Mouse (Mus musculus) forebrain, postnatal 0 days (tissue): ENCODE measurements at regions not wholly inside any gene's neighbourhood (a gene's known extent, or its start where the extent isn't known, plus 50 kb on each side); places are given as distances from the start of the nearest gene placed in this dataset.

ENCODE experiments used
- ATAC-seq: fragments of 200-750 bp; cut with Nextera tagmentation; 2 replicates; pipeline ENCODE4 v1.8.0; 2017; ENCODE audit warnings: mild to moderate bottlenecking, moderate library complexity
- DNase-seq: peaks from one replicate; pipeline ENCODE4 v3.0.0-alpha.2; 2015
- H3K27ac ChIP-seq: fragments of 300-500 bp; sonication (generic); 2 replicates; pipeline ENCODE4 v1.5.1; 2014; ENCODE audit warnings: low read depth, mild to moderate bottlenecking, antibody characterized with exemption, low read length, moderate library complexity, mixed read lengths
- H3K27me3 ChIP-seq: fragments of 300-500 bp; sonication (generic); 2 replicates; pipeline ENCODE4 v1.6.1; 2014; ENCODE audit warnings: mild to moderate bottlenecking, low read length, mixed read lengths; ENCODE audit not compliant: insufficient read depth
- H3K36me3 ChIP-seq: fragments of 300-500 bp; sonication (generic); 2 replicates; pipeline ENCODE4 v1.6.1; 2014; ENCODE audit warnings: mild to moderate bottlenecking, moderate library complexity; ENCODE audit not compliant: insufficient read depth
- H3K4me1 ChIP-seq: fragments of 300-500 bp; sonication (generic); 2 replicates; pipeline ENCODE4 v1.6.1; 2014; ENCODE audit warnings: antibody characterized with exemption; ENCODE audit not compliant: insufficient read depth
- H3K4me2 ChIP-seq: fragments of 300-500 bp; sonication (generic); 2 replicates; pipeline ENCODE4 v1.6.1; 2014; ENCODE audit warnings: low read depth, mild to moderate bottlenecking, moderate library complexity
- H3K4me3 ChIP-seq: fragments of 300-500 bp; sonication (generic); 2 replicates; pipeline ENCODE4 v1.5.1; 2014; ENCODE audit warnings: low read depth, low read length, mixed read lengths
- H3K9ac ChIP-seq: fragments of 300-500 bp; sonication (generic); 2 replicates; pipeline ENCODE4 v1.6.1; 2014; ENCODE audit warnings: mild to moderate bottlenecking
- H3K9me3 ChIP-seq: fragments of 300-500 bp; sonication (generic); 2 replicates; pipeline ENCODE4 v1.6.1; 2016; ENCODE audit warnings: low read length
- CTCF ChIP-seq: sonication (generic); IDR thresholded peaks from 2 replicates; pipeline ENCODE4 v1.5.1; 2016; ENCODE audit warnings: antibody characterized with exemption, control low read depth, low read depth
- WGBS: fragments of 180-500 bp; shearing (Covaris S2); extraction: QIAGEN DNeasy Blood & Tissue Kit; methylation state at CpG from one replicate; pipeline ENCODE4 v1.1.7; 2014; 5-methylcytosine and 5-hydroxymethylcytosine counted together

- Histone ChIP-seq H3K4me1 (no peaks in the 10 kb centered on the region), H3K27me3 (no peaks in the 10 kb centered on the region), H3K27ac (no peak overlapping the region), H3K9ac (no peak overlapping the region), H3K4me3 (no peak overlapping the region), H3K9me3 (no peaks in the 10 kb centered on the region), H3K36me3 (no peaks in the 10 kb centered on the region), H3K4me2 (no peak overlapping the region)
- no peak for ATAC-seq
- DNase-seq = no peak
- no peak for TF ChIP-seq CTCF
- WGBS = 100% methylated on average over 1 of the region's 1 CpGs
These were observed 221.5 kb downstream of the Epha7 start for GRCm38 (mm10) chr4:29034406-29034805.

DNA sequence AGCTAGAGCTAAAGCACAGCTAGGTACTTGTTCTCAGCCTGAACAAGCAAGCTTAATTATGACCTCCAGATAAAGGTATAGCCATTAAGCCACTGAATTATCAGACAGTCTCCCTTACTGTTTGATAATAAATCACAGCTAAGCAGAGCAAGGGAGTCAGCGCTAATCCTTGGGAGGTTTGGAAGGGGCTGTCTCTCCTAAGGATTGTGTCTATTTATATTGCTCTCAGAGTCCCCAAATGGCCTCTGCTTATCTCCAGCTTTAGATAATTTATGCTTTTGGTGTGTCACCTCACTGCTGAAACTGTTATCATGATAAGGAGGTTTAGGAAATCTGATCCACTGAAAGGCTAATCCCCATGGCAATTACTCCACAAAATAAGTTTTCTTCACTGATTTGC lies 227.1 kb downstream of the Epha7 start:
- Histone ChIP-seq H3K4me1 (no peaks in the 10 kb centered on the region), H3K4me3 (no peak overlapping the region), H3K36me3 (no peaks in the 10 kb centered on the region), H3K9ac (no peak overlapping the region), H3K9me3 (no peaks in the 10 kb centered on the region), H3K27ac (no peak overlapping the region), H3K4me2 (no peak overlapping the region), H3K27me3 (no peaks in the 10 kb centered on the region)
- WGBS = 61% methylated on average over 1 of the region's 1 CpGs
- TF ChIP-seq CTCF = no peak
- ATAC-seq (no peak), DNase-seq (no peak)

- Histone ChIP-seq H3K36me3 (no peaks in the 10 kb centered on the region), H3K9me3 (no peaks in the 10 kb centered on the region), H3K4me2 (no peak overlapping the region), H3K4me1 (no peaks in the 10 kb centered on the region; the same call in 1 of the 2 replicates), H3K27ac (no peak overlapping the region), H3K27me3 (no peaks in the 10 kb centered on the region), H3K9ac (no peak overlapping the region), H3K4me3 (no peak overlapping the region)
- DNase-seq = no peak
- TF ChIP-seq CTCF = no peak
- ATAC-seq = no peak
- 32% methylated on average over 12 of the region's 12 CpGs for WGBS
These were observed 256.0 kb downstream of the Epha7 start for GRCm38 (mm10) chr4:29068678-29069621.

GRCm38 (mm10) chr4:29074204-29074603 lies 261.3 kb downstream of the Epha7 start:
- H3K27ac ChIP-seq = no peak overlapping the region
- TF ChIP-seq CTCF = no peak
- DNase-seq (no peak), ATAC-seq (no peak)
- no peaks in the 10 kb centered on the region for H3K27me3 ChIP-seq
- H3K4me2 ChIP-seq = no peak overlapping the region
- no peak overlapping the region for H3K9ac ChIP-seq
- H3K36me3 ChIP-seq = no peaks in the 10 kb centered on the region
- no peaks in the 10 kb centered on the region for H3K4me1 ChIP-seq
- H3K4me3 ChIP-seq = no peak overlapping the region
- H3K9me3 ChIP-seq = no peaks in the 10 kb centered on the region

DNA sequence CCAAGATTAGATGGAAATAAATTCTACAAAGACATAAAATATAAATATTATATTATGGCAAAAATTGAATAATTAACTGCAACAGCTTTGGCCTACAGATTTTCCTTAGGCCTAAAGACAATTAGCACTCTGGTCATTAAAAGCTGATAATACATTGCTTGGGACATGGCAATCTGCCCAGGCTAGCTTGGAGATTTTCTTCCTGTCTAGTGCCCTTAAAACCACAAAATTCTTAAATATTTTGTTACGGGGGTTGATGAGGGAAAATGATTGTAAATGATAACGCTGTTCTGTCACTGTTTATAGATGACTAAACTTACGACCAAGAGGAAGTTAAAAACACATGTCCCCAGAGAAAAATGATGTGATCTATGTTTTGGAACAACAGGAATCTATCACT lies 261.9 kb downstream of the Epha7 start:
- DNase-seq = no peak
- Histone ChIP-seq H3K27ac (no peak overlapping the region), H3K27me3 (no peaks in the 10 kb centered on the region)

DNA sequence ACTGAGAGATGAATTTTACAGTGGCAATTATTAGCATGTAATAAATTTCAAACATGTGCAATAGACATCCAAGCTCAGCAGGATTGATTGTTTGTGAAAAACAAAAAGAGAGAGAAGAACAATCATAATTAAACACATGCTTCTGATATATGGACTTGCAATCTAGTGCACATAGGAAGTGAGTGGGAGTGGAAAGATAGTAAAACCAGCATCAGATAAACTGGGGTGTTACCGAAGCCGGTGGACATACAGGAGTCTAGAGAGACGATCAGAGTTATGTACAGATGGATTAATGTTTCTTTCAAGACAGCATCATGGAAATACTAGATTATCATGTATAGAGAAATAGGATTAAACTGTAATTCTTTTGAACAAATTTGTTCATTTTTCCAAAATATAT lies 263.8 kb downstream of the Epha7 start:
- H3K4me1 ChIP-seq = no peaks in the 10 kb centered on the region
- TF ChIP-seq CTCF = no peak
- H3K9me3 ChIP-seq = no peaks in the 10 kb centered on the region
- DNase-seq (no peak), ATAC-seq (no peak)
- no peak overlapping the region for H3K4me2 ChIP-seq
- H3K9ac ChIP-seq = no peak overlapping the region
- no peaks in the 10 kb centered on the region for H3K27me3 ChIP-seq
- H3K36me3 ChIP-seq = no peaks in the 10 kb centered on the region
- H3K27ac ChIP-seq = no peak overlapping the region
- H3K4me3 ChIP-seq = no peak overlapping the region
- 94% methylated on average over 3 of the region's 3 CpGs for WGBS

More for the DNA sequence above, 261.9 kb downstream of the Epha7 start:
- Histone ChIP-seq H3K4me2 (no peak overlapping the region), H3K9ac (no peak overlapping the region), H3K36me3 (no peaks in the 10 kb centered on the region), H3K4me1 (no peaks in the 10 kb centered on the region), H3K4me3 (no peak overlapping the region), H3K9me3 (no peaks in the 10 kb centered on the region)
- WGBS = 62% methylated on average over 3 of the region's 3 CpGs
- no peak for ATAC-seq
- TF ChIP-seq CTCF = no peak

- H3K9me3 ChIP-seq = no peaks in the 10 kb centered on the region
- DNase-seq (no peak), ATAC-seq (no peak)
- H3K27me3 ChIP-seq = no peaks in the 10 kb centered on the region
- H3K4me1 ChIP-seq = no peaks in the 10 kb centered on the region
- no peak overlapping the region for H3K4me3 ChIP-seq
- no peak for TF ChIP-seq CTCF
- H3K27ac ChIP-seq = no peak overlapping the region
- 97% methylated on average over 3 of the region's 3 CpGs for WGBS
- no peak overlapping the region for H3K4me2 ChIP-seq
- no peaks in the 10 kb centered on the region for H3K36me3 ChIP-seq
- H3K9ac ChIP-seq = no peak overlapping the region
These were observed 265.5 kb downstream of the Epha7 start for GRCm38 (mm10) chr4:29078391-29078790.
